Mouse (Mus musculus) embryonic facial prominence, embryonic 12.5 days (tissue): ENCODE measurements around the gene Spryd7. TPM values are rescaled to one million over a fixed set of nuclear protein-coding genes. Genes with fewer than 3 reads are reported as not detected.

Source experiments
- ATAC-seq: fragments of 200-750 bp; cut with Nextera tagmentation; 2 replicates; pipeline ENCODE4 v1.8.0; 2017; ENCODE audit not compliant: insufficient number of reproducible peaks, insufficient read depth, low FRiP score, low TSS enrichment
- H3K27ac ChIP-seq: fragments of 300-500 bp; sonication (generic); 2 replicates; pipeline ENCODE4 v1.5.1; 2016; ENCODE audit warnings: mild to moderate bottlenecking
- H3K27me3 ChIP-seq: fragments of 300-500 bp; sonication (generic); 2 replicates; pipeline ENCODE4 v1.6.1; 2016; ENCODE audit warnings: mild to moderate bottlenecking, moderate library complexity
- H3K36me3 ChIP-seq: fragments of 300-500 bp; sonication (generic); 2 replicates; pipeline ENCODE4 v1.6.1; 2016; ENCODE audit warnings: mild to moderate bottlenecking
- H3K4me1 ChIP-seq: fragments of 300-500 bp; sonication (generic); 2 replicates; pipeline ENCODE4 v1.6.1; 2016
- H3K4me2 ChIP-seq: fragments of 300-500 bp; sonication (generic); replicated peaks from 2 replicates; pipeline ENCODE4 v1.6.1; 2016; ENCODE audit warnings: mild to moderate bottlenecking, moderate library complexity
- H3K4me3 ChIP-seq: fragments of 300-500 bp; sonication (generic); 2 replicates; pipeline ENCODE4 v1.5.1; 2016; ENCODE audit warnings: mild to moderate bottlenecking
- H3K9ac ChIP-seq: fragments of 300-500 bp; sonication (generic); 2 replicates; pipeline ENCODE4 v1.6.1; 2016; ENCODE audit warnings: mild to moderate bottlenecking, moderate library complexity
- H3K9me3 ChIP-seq: fragments of 300-500 bp; sonication (generic); 2 replicates; pipeline ENCODE4 v1.6.1; 2016; ENCODE audit warnings: mild to moderate bottlenecking, moderate library complexity
- WGBS: fragments of 180-500 bp; shearing (Covaris S2); methylation state at CpG from one replicate; pipeline ENCODE4 v1.1.7; 2016; 5-methylcytosine and 5-hydroxymethylcytosine counted together
- polyA plus RNA-seq: library from polyadenylated mRNA; unstranded; fragments of >200 nt; fragmentation: Nextera tagmentation; extraction: Ambion mirVana; gene quantifications from 2 replicates; pipeline ENCODE4 v1.2.1, GENCODE M21; 2016

Gene Spryd7
- polyA plus RNA-seq, 1 experiment from 2014 or later = 17.3 TPM

DNA sequence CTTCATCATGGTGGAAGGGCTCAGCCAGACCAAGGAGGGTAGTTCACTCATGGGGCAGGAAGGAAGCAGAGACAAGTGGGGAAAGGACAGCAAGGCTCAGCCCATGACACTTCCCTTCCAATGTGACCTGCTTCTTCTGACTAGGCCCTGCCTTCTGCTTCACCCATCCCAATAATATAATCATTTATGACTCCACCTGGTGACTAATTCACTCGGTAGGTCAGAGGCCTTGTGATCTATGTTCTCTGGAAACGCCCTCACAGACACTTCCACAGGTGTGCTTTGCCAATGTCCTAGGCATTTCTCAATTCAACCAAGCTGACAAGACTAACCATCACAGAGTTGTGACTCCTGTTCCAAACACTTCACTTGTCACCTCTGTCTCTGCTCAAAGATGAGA, 26.3 kb downstream of the Spryd7 start:
- H3K9me3 ChIP-seq = no peaks in the 10 kb centered on the region
- H3K4me3 ChIP-seq = no peak overlapping the region
- no peak overlapping the region for H3K27ac ChIP-seq
- no peaks in the 10 kb centered on the region for H3K27me3 ChIP-seq
- H3K9ac ChIP-seq = no peak overlapping the region
- ATAC-seq = no peak
- no peak overlapping the region for H3K4me2 ChIP-seq
- peaks cover 2% of the 10 kb centered on the region; the same call in 1 of the 2 replicates for H3K36me3 ChIP-seq
- WGBS = 83% methylated on average over 2 of the region's 2 CpGs
- H3K4me1 ChIP-seq = no peaks in the 10 kb centered on the region

DNA sequence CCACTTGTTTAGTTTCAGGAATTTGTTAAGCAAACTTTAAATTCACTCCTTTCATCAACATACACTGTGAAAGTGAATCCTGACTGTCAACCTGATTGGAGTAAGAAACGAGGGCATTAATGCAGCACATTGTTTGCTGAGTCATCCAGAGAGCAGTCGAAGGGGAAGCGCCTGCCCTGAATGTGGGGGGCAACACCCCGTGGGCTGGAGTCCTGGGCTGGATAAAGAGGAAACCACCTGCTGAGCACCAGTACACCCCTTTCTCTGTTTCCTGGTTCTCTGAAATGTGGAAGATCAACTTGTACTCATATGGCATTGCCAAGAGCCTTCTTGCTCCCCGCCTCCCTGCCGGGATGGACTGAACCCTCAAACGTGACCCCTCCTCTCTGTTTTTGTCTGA, 27.2 kb downstream of the Spryd7 start:
- H3K4me1 ChIP-seq = no peaks in the 10 kb centered on the region
- H3K27me3 ChIP-seq = no peaks in the 10 kb centered on the region
- 85% methylated on average over 7 of the region's 7 CpGs for WGBS
- no peaks in the 10 kb centered on the region for H3K9me3 ChIP-seq
- H3K36me3 ChIP-seq = no peaks in the 10 kb centered on the region
- no peak overlapping the region for H3K4me3 ChIP-seq
- H3K27ac ChIP-seq = no peak overlapping the region
- H3K4me2 ChIP-seq = no peak overlapping the region
- no peak for ATAC-seq
- H3K9ac ChIP-seq = no peak overlapping the region

DNA sequence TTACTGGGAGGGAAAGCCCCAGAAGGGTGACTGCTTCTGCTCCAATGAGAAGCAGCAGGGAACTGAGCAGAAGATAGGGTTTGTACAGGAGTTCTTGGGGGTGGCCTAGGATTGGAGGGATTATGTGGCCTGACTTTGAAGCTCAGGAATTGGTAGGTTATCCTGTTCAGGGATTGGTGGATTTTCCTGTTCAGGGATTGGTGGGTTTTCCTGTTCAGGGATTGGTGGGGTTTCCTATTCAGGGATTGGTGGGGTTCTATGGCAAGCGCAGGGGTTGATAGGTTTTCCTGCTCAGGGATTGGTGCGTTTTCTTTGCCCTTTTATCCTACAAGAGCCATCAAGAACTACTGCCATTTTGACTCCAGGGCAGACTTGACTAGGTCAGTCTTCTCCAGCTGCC, 30.7 kb downstream of the Spryd7 start:
- no peak overlapping the region for H3K4me2 ChIP-seq
- no peaks in the 10 kb centered on the region for H3K36me3 ChIP-seq
- H3K27ac ChIP-seq = no peak overlapping the region
- H3K4me3 ChIP-seq = no peak overlapping the region
- ATAC-seq = no peak
- H3K4me1 ChIP-seq = no peaks in the 10 kb centered on the region
- no peaks in the 10 kb centered on the region for H3K27me3 ChIP-seq
- WGBS = 92% methylated on average over 2 of the region's 2 CpGs
- no peak overlapping the region for H3K9ac ChIP-seq
- no peaks in the 10 kb centered on the region for H3K9me3 ChIP-seq

DNA sequence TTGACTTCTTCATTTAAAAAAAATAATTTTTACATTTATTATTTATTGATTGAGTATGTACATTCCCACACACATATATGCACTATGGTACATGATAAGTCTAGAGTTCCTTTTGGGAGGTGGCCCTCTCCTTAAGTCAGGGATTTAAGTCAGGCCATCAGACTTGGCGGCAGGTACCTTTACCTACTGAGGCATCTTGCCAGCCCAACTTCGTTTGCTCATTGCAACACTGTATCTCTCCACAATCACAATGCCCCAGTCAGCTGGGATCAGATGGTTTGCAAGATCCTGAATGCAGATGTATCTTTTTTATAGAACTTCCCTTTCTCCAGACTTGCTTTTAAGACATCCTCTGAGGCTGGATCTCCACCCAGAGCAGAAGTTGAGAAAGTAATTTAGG, 32.9 kb downstream of the Spryd7 start:
- ATAC-seq = no peak
- WGBS = 80% methylated on average over 2 of the region's 2 CpGs
- no peak overlapping the region for H3K27ac ChIP-seq
- H3K9me3 ChIP-seq = no peaks in the 10 kb centered on the region
- H3K4me1 ChIP-seq = no peaks in the 10 kb centered on the region
- no peak overlapping the region for H3K4me3 ChIP-seq
- no peak overlapping the region for H3K9ac ChIP-seq
- no peaks in the 10 kb centered on the region for H3K27me3 ChIP-seq
- H3K36me3 ChIP-seq = no peaks in the 10 kb centered on the region
- H3K4me2 ChIP-seq = no peak overlapping the region

DNA sequence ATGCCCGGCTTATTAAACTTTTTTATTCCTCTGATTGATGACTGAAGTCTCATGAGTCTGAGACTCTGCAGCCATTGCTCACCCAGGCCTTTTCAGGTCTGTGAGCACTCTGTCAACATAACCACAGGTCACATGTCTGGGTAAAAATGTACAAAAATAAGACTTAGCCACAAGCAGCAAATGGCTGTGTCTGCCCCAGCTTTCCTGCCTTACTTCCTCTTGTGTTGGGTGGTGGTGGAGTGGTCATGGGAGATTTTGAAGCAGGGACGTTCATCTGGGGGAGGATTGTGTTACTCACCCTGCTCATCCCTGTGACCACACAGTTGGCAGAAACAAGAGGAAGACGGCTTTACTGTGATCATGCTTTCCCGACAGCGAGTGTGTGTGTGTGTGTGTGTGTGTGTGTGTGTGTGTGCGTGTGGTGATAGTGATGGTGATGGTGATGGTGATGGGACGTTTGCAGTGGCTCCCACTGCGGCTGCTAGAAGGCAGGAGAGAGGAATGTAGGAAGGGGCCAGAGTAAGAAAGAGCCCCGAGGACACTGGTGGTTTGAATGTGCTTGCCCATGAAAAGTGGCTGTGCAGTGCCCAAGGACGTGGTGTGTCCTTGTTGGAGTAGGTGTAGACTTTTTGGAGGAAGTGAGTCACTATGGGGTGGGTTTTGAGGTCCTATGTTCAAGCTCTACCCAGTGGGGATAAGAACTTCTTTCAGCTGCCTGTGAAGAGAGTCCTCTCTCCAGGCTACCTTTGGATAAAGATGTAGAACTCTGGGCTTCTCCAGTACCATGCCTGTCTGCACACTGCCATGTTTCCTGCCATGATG, 37.8 kb downstream of the Spryd7 start:
- Histone ChIP-seq H3K9me3 (no peaks in the 10 kb centered on the region), H3K9ac (no peak overlapping the region), H3K27ac (no peak overlapping the region), H3K36me3 (no peaks in the 10 kb centered on the region), H3K4me2 (no peak overlapping the region), H3K4me1 (no peaks in the 10 kb centered on the region), H3K27me3 (no peaks in the 10 kb centered on the region), H3K4me3 (no peak overlapping the region)
- no peak for ATAC-seq
- WGBS = 86% methylated on average over 10 of the region's 10 CpGs

DNA sequence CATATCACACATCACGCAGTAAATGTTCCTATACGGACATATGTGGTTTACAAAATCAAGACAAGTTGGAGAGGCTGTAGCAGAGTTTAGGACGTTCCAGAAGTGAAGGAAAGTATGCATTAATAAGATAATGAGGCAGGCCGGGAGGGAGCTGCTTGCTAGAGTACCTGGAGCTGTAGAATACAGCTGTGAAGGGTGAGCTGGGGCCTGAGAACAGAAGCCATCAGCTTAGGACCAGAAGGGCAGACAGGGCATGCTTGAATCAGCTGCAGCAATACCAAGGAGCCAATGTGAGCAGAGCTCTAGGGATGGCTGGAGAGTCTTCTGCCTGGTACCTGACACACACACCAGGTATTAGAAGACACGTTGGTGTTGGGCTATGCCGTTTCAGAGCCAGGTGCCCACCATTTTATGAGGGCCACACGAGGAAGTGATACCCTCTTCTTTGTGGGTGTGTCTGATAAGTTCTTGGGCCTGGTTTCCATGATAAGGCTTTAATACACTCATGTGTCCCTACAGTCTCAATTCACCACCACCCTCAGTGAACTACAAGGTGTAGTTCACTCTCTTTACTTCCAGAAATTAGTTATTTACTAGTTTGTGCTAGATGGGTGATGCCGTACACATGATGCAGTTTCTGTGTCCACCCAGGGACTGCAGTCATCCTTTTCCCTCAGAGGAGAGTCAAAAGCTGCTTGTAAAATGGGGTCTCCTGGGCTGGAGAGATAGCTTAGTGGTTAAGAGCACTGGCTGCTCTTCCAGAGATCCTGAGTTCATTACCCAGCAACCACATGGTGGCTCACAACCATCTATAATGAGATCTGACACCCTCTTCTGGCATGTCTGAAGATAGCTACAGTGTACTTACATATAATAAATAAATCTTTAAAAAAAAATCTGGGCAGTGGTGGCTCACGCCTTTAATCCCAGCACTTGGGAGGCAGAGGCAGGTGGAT, 39.9 kb downstream of the Spryd7 start:
- Histone ChIP-seq H3K9ac (no peak overlapping the region), H3K36me3 (no peaks in the 10 kb centered on the region), H3K4me1 (no peaks in the 10 kb centered on the region), H3K27ac (no peak overlapping the region), H3K4me3 (no peak overlapping the region), H3K4me2 (no peak overlapping the region), H3K9me3 (no peaks in the 10 kb centered on the region), H3K27me3 (no peaks in the 10 kb centered on the region)
- ATAC-seq = no peak
- WGBS = 83% methylated on average over 9 of the region's 9 CpGs

DNA sequence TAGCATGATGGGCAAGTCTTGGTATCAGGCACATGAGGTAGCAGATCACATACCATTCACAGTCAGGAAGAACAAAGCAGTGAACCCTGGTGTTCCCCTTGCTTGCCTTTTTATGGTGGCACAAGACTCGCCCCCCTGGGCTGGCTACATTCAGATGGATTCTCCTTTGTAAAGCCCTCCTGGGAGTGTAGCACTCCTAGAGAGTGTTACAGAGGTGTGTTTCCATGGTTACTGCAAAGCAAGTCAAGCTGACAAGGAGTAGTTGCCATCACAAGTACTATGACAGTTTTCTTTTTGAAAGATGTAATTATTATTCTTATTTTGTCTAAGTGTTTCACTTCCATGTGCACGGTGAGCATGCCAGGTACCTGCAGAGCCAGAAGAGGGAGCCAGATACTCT, 45.2 kb downstream of the Spryd7 start:
- no peak overlapping the region for H3K4me3 ChIP-seq
- ATAC-seq = no peak
- WGBS = 80% methylated on average over 2 of the region's 2 CpGs
- H3K27me3 ChIP-seq = no peaks in the 10 kb centered on the region
- H3K4me1 ChIP-seq = no peaks in the 10 kb centered on the region
- no peak overlapping the region for H3K4me2 ChIP-seq
- peaks cover 5% of the 10 kb centered on the region for H3K9me3 ChIP-seq
- H3K27ac ChIP-seq = no peak overlapping the region
- no peaks in the 10 kb centered on the region for H3K36me3 ChIP-seq
- H3K9ac ChIP-seq = no peak overlapping the region

DNA sequence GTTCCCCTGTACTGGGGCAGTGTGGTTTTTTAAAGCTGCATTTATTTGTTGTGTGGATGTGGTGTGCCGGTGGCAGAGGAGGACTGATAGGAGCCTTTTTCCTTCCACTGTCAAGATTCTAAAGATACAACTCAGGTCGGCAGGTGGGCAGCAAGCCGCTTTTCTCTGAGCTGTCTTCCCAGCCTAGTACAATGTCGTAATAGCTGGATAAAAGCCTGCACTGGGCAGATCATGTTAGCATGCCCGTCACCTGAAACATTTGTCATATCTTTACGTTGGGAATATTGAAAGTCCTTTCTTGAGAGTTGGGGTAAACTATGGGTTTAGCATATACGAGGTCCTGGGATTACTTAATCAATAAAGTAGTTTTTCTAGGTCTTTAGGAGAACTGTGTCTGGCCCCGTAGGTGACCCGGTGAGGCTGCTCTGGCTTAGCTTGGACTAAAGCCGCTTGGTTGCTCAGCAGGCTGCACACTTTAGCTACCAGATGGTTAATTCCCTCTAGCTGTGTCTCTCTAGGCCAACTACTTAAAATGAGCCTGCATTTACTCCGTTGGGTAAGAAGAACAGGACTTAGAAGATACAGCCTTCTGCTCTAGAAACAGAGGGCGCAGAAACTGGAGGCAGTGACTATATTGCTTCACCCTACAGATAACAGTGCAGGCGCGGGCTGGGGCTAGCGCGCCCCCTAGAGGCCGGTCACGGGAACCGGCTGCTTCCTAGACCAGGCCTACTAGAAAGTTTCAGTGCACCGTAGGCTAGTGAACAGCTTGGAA, 58.8 kb downstream of the Spryd7 start:
- no peaks in the 10 kb centered on the region for H3K4me1 ChIP-seq
- no peak overlapping the region for H3K27ac ChIP-seq
- no peaks in the 10 kb centered on the region for H3K9me3 ChIP-seq
- no peaks in the 10 kb centered on the region for H3K27me3 ChIP-seq
- no peak overlapping the region for H3K4me3 ChIP-seq
- H3K4me2 ChIP-seq = no peak overlapping the region
- 43% methylated on average over 20 of the region's 20 CpGs for WGBS
- H3K36me3 ChIP-seq = no peaks in the 10 kb centered on the region
- no peak overlapping the region for H3K9ac ChIP-seq
- ATAC-seq = no peak

DNA sequence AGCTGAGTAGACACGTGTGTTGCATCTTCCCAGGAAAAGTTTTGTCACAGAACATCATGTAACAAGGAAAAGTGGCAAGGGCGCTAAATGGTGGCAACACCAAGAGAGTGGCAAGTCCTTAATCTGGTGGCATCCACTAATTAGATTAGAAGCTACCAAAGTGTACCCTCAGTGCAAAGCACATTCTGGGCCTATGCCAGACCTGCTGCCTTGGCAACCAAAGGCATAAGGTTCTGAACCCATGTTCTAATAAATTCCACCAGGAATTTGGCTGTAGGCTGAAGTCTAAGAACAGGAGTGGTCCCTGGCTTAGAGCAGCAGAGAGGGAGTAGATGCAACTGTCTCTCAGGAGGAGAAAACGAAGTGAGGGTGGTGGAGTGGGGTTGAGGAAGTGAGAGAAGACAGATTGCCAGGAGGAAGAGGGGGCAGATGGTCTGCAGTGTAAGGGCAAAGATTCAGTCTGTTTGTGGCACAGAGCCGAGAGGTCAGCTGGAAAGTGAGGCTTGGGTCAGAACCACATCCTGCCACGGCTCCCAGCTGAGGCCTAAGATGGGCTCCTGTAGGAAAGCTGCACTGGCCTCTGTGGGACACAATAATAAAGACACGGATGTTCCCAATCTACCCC, 63.1 kb downstream of the Spryd7 start:
- 44% methylated on average over 6 of the region's 6 CpGs for WGBS
- H3K36me3 ChIP-seq = no peaks in the 10 kb centered on the region
- no peaks in the 10 kb centered on the region for H3K9me3 ChIP-seq
- H3K4me1 ChIP-seq = no peaks in the 10 kb centered on the region
- ATAC-seq = no peak
- no peak overlapping the region for H3K4me2 ChIP-seq
- no peak overlapping the region for H3K4me3 ChIP-seq
- no peak overlapping the region for H3K27ac ChIP-seq
- H3K27me3 ChIP-seq = no peaks in the 10 kb centered on the region
- H3K9ac ChIP-seq = no peak overlapping the region
